Mouse (Mus musculus): ENCODE data around the gene Eif1ad.

GRCm38 (mm10) chr19:5402293-5402692 is 35.8 kb downstream of the Eif1ad start, which contains the start of gene Tsga10ip:
- TF ChIP-seq CTCF (IDR thresholded peaks at IDR 0.05; ENCODE audit: borderline replicate concordance, insufficient read depth, low read depth, low read length) (no peak), POLR2A (IDR thresholded peaks at IDR 0.05; ENCODE audit: borderline replicate concordance, insufficient read depth, low read length) (no peak)
